Mouse (Mus musculus): ENCODE data around the gene Cyp4f18.
A peak's percentile ranks its signal among the peaks of the same experiment; 100 is the strongest.
"Not testable (repeated sequence)": the region's sequence is repeated elsewhere in the genome, so short reads cannot be mapped to it uniquely, and the experiment has no call there.

Gene Cyp4f18

DNA sequence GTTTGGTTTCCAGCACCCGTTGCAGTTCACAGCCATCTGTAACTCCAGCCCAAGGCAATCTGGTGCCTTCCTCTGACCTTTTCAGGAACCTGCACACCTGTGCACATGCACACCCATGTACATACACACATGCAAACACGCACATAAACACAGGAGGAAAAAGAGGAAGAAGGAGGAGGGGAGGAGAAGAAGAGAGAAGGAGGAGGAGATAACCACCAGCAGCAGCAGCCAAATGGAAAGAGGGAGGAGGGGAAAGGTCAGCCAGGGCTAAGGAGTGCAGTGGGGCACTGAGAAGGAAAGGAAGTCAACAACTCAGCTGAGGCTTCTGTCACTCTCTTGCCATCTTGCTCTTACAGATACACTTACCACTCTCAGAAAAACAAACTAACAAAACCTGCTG lies 28.4 kb downstream of the Cyp4f18 start:
- no peak for DNase-seq (ENCODE audit: low spot score in 2 of 2)

DNA sequence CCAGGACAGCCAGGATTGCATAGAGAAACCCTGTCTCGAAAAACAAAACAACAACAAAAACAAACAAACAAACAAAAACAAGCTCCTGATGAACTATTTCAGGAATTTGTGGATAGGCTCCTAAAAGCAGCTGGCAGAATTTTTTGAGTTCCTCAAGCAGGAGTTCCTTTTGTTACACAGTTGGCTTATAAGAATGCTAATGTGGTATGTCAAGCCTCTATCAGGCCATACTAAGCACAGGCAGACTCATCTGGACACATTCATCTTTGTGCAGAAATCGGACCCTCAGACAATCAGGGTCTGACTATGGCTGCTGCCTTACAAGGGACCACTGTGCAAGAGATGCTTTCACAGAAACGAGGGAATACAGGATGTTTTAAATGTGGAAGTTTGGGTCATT lies 35.2 kb downstream of the Cyp4f18 start:
- DNase-seq (ENCODE audit: low spot score in 2 of 2): no peak

DNA sequence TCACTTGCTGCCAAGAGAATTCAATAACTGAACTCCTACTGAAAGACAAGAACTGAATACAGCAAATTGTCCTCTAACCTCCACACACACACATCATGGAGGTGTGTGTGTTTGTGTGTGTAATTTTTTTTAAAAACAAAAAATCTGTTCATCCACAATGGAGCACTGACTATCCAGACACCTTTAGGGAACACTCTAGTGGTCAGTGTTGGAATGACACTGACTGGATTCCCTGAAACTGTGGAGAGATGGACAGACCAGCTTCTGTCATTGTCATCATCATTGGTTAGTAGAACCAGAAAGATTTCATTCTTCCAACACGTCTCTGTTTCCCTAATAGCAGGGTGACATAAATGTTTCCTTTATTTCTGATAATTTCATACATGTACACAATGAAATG lies 37.5 kb downstream of the Cyp4f18 start:
- DNase-seq (ENCODE audit: low spot score in 2 of 2): no peak

DNA sequence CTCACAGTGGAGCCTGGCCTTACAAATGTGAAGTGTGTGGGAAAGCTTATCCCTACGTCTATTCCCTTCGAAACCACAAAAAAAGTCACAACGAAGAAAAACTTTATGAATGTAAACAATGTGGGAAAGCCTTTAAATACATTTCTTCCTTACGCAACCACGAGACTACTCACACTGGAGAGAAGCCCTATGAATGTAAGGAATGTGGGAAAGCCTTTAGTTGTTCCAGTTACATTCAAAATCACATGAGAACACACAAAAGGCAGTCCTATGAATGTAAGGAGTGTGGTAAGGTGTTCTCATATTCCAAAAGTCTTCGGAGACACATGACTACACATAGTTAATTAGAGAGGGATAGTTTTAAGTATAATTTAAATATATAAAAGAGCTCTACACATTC lies 40.8 kb downstream of the Cyp4f18 start:
- DNase-seq (ENCODE audit: low spot score in 2 of 2): no peak

DNA sequence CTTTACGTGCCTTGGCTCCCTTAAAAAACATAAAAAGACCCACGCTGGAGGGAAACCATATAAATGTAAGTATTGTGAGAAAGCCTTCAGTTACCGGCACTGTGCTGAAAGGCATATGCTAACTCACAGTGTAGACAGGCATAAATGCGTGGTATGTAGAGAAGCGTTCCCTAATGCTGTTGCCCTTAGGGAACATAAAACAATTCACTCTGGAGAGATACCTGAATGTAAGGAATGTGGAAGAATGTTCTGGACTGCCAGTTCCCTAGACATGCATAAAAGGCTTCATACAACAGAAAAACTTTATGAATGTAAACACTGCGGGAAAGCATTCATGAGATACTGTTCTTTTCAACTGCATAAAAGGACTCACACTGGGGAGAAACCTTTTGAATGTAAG lies 41.3 kb downstream of the Cyp4f18 start:
- DNase-seq (ENCODE audit: low spot score in 2 of 2): no peak

DNA sequence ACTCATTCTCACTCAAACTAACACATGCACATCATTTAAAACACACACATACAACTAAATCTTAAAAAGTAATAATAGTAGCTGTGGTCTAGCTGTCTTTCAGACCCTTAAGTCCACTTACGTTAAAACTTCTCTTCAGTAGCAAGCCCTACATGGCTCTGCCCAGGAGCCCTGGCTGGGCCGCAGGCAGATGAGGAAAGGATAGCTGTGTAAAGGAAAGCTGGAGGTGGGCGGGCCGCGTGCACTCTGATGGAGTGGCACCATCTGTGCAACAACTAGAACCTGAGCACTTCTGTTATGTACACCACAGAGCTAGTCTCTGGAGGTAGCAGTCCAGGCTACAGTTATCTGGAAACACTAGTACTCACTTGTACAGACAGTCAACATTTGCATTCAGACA lies 42.2 kb downstream of the Cyp4f18 start:
- DNase-seq (ENCODE audit: low spot score in 2 of 2): no peak

DNA sequence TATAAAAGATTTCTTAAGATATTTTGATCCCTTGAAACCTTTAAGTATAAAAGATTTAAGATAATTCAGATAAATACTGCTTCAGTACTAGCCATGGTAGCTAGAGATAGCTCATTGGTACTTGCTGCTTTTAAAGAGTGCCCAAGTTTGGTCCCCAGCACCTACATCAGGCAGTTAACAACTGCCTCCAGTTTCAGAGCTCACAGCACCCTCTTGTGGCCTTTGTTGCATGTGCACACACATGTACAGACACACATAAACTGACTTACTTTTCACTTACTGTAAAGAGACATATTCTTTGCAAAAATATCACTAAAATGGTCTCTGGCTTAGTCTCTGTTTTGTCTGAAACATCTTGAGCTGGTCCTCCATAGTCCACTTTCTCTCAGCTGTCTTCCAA lies 43.0 kb downstream of the Cyp4f18 start:
- DNase-seq (ENCODE audit: low spot score in 2 of 2): no peak

DNA sequence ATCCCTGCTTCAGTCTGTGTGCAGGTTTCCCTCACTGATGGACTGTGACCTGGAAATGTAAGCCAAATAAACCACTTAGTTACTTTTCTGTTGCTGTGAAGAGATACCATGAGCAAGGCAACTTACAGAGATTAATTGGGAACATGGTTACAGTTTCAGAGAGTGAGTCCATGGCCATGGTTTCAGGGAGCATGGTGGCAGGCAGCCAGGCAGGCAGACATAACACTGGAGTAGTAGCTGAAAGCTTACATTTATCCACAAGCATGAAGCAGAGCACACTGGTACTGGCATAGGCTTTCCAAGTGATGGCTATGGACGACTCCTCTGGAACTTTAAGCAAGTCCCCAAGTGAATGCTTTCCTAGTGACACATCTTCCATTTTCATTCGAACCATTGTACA lies 44.3 kb downstream of the Cyp4f18 start:
- no peak for DNase-seq (ENCODE audit: low spot score in 2 of 2)

DNA sequence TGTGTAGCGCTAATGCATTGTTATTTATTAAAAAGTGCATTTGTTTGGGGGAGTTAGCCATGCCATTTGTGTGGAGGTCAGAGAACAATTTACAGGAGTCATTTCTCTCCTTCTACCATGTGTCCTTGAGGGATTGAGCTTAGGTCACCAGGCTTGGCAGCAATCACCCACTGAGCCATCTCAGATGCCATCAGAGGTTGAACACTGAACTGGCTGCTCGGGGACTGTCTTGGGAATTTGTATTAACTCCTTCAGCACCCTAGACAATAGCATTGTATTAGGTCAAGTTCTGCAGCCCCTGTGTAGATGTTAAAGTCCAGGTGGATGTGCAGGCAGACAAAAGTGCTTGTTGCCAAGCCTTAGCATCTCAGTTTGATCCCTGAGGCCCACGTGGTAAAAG lies 45.4 kb downstream of the Cyp4f18 start:
- no peak for DNase-seq (ENCODE audit: low spot score in 2 of 2)

DNA sequence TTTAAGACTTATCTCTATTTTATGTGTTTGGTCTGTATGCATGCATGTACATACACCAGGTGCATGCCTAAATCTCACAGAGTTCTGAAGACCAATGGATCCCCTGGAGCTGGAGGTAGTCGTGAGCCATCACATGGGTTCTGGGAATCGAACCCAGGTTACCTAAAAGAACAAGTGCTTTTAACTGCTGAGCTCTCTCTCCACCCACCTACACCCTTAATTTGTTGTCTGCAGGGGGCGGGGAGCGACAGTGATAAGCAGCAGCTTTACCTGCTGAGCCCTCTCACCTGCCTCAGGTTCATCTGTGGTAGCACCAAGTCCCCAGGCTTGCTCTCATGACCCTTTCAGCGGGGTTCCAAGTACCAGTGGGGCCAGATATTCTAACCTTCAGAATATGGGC lies 47.6 kb downstream of the Cyp4f18 start:
- no peak for DNase-seq (ENCODE audit: low spot score in 2 of 2)

DNA sequence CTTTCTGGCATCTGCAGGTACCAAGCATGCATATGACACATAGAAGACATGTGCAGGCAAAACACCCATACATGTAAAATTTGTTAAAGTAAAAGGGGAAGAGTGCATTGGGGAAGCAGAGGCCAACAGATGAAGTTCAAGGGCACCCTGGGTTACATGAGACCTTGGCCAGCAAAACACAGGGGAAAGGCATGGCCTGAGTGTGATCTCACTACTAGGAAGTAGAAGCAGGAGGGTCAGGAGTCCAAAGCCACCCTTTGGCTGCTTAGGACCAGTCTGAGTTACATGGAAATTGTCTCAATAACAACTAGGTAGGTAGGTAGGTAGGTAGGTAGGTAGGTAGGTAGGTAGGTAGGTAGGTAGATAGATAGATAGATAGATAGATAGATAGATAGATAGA lies 48.9 kb downstream of the Cyp4f18 start:
- no peak for DNase-seq (ENCODE audit: low spot score in 2 of 2)

DNA sequence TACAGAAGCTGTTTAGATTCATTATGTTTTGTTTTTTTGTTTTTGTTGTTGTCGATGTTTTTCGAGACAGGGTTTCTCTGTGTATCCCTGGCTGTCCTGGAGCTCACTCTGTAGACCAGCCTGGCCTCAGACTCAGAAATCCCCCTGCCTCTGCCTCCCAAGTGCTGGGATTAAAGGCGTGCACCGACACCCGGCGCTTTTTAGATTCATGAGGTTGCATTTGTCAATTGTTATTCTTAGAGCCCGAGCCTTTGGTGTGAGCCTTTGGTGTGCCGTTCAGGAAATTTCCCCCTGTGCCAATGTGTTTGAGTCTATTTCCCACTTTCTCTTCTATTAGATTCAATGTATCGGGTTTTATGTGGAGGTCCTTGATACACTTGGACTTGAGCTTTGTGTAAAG lies 54.8 kb downstream of the Cyp4f18 start:
- no peak for DNase-seq (ENCODE audit: low spot score in 2 of 2)

DNA sequence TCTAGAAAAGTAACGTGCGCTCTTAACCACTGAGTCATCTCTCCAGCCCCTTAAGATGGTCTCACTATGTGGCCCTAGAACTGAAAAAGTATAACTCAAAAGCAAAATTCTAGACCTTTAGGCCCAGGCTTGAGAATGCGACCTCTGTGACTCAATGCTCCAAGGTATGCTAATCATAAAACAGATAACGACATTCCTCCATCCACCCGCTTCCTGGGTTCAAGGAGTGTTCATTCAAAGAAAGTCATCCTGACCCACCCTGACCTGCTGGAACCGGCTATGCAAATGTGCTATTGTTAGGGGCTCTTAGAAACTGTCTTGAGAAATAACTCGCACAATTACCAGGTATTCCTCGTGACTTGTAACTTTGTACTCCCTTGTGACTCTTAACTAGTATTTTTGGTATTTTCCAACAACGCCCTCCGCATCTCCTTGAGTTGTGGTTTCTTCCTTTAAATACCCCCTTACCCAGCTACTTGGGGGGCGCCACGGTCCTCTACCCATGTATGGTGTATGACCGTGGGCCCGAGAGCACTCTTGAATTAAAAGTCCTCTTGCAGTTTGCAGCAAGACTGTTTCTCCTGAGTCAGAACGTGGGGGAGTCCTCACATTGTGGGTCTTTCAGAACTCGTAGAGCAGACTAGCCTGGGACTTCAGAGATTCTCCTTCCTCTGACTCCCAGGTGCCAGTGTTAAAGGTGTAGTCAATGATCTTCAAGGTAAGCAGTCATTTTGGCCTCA lies 56.3 kb downstream of the Cyp4f18 start:
- DNase-seq (ENCODE audit: low spot score in 2 of 2): not testable (repeated sequence)

DNA sequence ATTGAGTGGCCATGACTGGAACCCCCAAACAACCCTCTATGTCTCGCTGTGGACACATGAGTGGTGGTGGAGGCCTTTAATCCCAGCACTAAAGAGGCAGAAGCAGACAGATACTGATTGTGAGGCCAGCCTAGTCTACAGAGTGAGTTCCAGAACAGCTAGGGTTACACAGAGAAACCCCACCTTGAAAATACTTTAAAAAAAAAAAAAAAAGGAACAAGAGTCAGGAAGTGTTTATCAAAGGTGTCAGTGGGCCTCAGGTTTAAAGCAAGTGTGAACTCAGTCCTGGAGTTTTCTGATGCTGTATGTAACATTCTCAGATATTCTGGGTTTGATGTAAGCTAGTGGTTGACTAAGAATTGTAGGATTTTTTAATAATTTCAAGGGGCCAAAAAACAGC lies 56.9 kb downstream of the Cyp4f18 start:
- DNase-seq (ENCODE audit: low spot score in 2 of 2): no peak

DNA sequence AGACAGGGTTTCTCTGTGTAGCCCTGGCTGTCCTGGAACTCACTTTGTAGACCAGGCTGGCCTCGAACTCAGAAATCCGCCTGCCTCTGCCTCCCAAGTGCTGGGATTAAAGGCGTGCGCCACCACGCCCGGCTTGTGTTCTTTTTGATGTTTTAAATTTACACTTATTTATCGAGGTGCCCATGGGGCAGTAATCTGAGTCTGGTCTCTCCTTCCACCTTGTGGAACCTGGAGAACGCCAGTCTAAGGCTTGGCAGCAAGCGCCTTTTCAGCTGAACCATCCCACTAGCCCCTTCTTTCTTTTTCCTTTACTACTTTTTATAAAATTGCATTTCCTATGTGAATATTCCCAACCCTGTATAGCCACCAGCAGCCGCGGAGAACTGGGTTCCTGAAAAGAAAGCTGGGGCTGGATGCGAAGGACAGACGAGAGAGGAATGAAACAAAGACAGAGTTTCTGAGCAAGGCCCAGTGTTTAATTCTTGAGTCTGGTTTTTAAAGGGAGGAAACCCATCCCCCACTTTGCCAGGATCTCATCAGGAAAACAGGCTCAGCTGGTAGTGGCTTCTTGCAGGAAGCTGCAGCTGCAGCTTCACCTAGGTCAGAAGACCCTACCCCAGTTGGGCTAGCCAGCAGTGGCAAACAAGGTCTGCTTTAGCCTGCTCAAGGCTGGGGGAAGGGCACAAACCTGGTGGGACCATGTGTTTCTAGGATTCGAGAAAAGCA lies 57.8 kb downstream of the Cyp4f18 start:
- no peak for DNase-seq (ENCODE audit: low spot score in 2 of 2)

DNA sequence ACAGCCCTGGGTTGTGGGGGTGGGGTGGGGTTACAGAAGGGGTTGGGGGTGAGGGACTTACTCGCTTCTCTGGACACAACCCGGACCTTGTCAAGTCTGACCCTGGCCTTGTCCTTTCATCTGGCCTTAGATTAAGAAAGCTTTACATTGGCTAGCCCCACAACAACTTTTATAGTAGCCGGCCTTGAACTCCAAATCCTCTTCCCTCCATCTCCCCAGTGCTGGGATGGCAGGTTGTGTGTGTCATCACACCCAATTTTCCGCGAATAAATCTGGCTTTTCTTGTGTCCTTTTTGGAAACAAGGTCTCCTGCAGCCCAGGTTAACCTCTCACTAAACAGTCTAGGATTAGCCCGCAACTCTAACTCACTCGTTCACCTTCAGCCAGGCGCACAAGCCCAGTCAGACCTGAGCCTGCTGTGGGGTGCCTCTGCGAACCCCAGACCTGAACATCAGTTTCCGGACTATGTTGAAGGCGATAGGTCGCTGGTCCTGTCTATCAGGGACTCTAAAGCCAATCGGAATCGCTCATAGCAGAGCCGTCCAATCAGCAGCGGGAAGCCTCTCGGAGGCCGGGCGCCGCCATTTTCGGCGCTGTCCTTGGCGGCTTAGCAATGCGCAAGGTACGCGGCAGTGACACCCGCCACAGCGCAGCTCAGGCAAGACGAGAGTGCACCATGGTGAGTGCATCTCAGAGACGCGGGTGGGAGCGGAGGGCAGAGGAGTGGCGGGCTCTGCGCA lies 58.8 kb downstream of the Cyp4f18 start, which contains the start of gene Zfp961:
Gene Zfp961, plus strand, starts transcription at position 557 of the 740 bp plus-strand sequence.
- DNase-seq (ENCODE audit: low spot score in 2 of 2): peak; percentile 97 to 99

DNA sequence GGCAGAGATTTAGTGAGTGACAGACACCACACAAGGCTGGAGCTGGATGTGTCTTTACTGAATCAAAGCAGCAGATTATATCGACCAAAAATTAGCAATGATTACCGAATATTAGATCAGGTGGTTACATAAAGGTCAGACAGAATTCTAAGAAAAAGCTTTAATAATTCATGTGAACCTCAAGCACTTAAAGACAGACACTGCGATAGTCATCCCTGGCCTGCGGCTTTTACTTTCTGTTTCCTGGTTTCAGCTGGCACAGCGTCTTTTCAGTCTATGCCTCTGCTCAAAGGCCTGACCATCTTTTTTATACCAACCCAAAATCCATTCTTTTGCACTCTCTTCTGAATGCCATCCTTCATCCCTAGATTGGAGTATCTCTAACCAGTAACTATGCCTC lies 60.8 kb downstream of the Cyp4f18 start:
- no peak for DNase-seq (ENCODE audit: low spot score in 2 of 2)

DNA sequence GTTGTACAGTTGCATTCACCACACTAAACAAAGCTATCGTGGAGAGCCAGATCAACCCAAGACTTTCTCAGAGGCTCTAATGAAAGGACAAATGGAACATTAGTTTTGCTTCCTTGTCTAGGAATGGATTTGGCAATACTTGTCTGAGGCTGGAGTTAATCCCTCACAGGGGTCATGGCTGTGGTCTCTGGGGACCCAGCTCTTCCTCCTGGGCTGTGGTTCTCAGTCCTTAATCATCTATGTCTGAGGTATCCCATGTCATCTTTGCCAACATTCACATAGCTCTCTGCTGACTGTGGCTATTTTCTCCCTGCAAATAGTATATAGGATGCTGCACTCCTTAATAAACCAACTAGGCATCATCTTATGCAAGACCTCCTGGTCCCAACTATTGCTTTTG lies 67.7 kb downstream of the Cyp4f18 start:
- no peak for DNase-seq (ENCODE audit: low spot score in 2 of 2)

DNA sequence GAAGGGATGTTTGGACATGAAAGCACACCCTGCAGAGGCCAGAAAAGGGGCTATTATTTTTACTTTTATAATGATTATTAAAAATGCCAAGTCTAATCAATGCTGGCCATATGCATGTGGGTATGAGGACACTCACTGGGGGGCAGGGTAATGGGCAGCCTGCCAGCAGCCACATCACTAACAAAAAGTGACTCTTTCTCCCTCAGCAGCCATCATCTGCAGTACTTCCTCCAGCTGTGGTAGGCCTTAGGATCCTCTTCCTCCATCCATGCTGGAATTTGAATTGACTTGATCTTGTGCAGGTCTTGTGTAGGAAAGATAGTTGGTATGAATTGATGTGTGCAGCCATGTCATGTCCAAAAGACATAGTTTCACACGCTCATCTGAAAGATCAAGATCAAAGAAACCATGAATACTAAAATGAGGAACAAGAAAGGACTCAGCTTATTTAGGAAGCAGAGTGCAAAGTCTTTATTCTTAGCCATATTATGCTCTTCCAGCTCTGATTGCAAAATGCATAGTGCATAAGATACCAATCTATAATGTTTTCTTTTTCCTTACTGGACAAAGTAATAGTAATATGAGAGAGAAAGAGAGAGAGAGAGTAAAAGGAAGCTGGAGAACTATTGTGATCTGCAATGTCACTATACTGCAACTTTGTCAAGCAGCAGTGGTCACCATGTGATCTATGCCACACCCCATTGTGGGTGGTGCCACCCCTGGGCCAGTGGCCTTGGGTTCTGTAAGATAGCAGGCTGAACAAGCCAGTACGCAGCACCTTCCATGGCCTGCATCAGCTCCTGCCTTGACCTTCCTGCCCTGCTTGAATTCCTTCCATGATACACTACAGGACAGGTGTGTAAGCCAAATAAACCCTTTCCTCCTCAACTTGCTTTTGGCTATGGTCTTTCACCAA lies 68.9 kb downstream of the Cyp4f18 start:
- peak; percentile 61 to 68 for DNase-seq (ENCODE audit: low spot score in 2 of 2)
